Mouse (Mus musculus) NIH3T3 (cell line): ENCODE measurements around the gene Zcchc24.
A peak's percentile ranks its signal among the peaks of the same experiment; 100 is the strongest.

Experiments used
- DNase-seq: peaks from one replicate; pipeline ENCODE4 v3.0.0-alpha.2; 2012; ENCODE audit warnings: low read depth

Zcchc24 gene

DNA sequence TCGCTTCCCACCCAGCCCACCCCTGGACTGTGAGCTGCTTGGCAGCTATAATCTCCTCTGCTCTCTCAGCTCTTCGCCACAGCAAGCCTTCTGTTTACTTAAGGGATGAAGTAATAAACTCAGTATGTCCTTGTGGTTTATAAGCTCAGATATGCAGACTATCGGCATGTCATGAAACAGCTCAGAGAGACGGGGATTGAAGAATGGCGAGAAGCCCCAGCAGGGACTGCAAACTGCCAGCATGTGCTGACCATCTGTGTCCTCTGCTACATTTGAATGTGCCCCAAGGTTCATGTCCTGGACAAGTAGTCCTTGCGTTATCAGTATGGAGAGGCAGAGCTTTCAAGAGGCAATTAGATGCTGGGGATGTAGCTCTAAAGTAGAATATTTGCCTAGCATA is 7.5 kb upstream of the Zcchc24 start:
- DNase-seq: peak; percentile 79

- DNase-seq: no peak
Measured at GRCm38 (mm10) chr14:25774100-25774499, 5.3 kb upstream of the Zcchc24 start.

GRCm38 (mm10) chr14:25773039-25773438 is 4.2 kb upstream of the Zcchc24 start:
- DNase-seq: no peak

- no peak for DNase-seq
Measured at GRCm38 (mm10) chr14:25769626-25770306, 927 bp upstream of the Zcchc24 start.

- peak; percentile 54 for DNase-seq
Measured at GRCm38 (mm10) chr14:25768261-25768893, 462 bp downstream of the Zcchc24 start.

GRCm38 (mm10) chr14:25767725-25768203 is 1.1 kb downstream of the Zcchc24 start:
- peak; percentile 55 for DNase-seq

GRCm38 (mm10) chr14:25766441-25766840 is 2.4 kb downstream of the Zcchc24 start:
- DNase-seq: no peak

GRCm38 (mm10) chr14:25765921-25766320 is 2.9 kb downstream of the Zcchc24 start:
- DNase-seq: no peak

GRCm38 (mm10) chr14:25765146-25765545 is 3.7 kb downstream of the Zcchc24 start:
- DNase-seq: no peak

- DNase-seq: no peak
Measured at GRCm38 (mm10) chr14:25761184-25761583, 7.7 kb downstream of the Zcchc24 start.

DNA sequence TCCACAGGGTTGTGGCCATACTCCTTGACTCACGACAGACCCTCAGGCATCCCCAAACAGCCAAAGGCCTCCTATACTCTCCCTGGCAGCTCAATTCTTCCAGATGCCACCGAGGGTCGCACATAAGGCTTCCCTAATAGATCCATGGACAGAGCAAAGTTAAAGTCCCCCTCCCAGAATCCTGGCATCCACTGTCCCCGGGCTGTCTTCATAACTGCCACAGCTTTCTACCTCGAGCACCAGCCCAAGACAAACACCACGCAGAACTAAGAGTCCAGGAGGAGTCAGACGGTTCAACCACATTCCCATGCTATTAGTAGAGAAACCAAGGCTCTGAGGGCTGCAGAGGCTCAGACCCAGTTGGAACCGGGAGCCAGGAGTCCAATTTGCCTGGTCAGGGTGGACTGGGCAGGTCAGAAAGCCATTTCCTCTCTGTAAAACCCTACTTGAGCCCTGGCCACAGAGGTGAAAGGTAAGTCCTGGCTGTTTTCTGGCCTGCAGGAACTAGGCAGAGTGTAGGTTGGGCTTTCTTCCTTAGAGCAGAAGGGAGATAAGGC is 8.8 kb downstream of the Zcchc24 start:
- peak; percentile 67 for DNase-seq

DNA sequence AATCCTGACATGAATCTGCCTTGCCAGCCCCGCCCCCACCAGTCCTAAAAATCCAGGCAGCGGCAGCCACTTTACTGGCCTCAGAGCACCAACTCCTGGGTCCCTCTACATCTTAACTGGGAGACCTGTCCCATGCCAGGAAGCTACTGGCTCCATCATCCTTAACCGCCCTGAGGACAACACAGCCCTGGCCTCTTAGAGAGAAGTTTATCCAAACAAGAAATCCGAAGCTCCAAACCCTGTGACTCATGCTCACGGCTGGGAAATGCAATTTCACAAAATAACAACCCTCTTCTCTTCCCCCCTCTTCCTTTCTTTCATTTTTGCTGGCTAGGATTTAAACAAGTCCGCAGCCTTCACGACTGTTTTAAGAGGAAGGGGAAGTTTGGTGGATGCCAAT is 9.3 kb downstream of the Zcchc24 start:
- DNase-seq: peak; percentile 85

GRCm38 (mm10) chr14:25757917-25758316 is 10.9 kb downstream of the Zcchc24 start:
- no peak for DNase-seq

GRCm38 (mm10) chr14:25756385-25756990 is 12.4 kb downstream of the Zcchc24 start:
- peak; percentile 80 for DNase-seq

DNA sequence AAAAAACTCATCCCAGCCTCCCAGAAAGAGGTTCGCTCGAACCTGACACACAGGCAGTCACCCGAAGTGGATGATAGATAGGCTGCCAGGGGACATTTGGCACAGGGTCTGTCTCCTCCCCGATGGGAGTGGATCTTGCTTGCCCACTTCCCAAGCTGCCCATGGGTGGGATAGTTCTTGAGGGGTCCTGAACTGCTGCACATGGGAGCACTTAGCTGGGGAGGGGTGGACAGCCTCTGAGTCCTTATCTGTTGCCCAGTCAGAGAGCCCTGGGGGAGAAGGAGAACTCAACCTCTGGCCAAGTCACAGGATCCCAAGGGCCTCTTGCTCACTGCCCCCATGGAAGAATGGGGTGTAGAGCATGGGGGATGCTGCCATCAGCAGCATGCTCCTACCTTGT is 13.3 kb downstream of the Zcchc24 start:
- DNase-seq: no peak

DNA sequence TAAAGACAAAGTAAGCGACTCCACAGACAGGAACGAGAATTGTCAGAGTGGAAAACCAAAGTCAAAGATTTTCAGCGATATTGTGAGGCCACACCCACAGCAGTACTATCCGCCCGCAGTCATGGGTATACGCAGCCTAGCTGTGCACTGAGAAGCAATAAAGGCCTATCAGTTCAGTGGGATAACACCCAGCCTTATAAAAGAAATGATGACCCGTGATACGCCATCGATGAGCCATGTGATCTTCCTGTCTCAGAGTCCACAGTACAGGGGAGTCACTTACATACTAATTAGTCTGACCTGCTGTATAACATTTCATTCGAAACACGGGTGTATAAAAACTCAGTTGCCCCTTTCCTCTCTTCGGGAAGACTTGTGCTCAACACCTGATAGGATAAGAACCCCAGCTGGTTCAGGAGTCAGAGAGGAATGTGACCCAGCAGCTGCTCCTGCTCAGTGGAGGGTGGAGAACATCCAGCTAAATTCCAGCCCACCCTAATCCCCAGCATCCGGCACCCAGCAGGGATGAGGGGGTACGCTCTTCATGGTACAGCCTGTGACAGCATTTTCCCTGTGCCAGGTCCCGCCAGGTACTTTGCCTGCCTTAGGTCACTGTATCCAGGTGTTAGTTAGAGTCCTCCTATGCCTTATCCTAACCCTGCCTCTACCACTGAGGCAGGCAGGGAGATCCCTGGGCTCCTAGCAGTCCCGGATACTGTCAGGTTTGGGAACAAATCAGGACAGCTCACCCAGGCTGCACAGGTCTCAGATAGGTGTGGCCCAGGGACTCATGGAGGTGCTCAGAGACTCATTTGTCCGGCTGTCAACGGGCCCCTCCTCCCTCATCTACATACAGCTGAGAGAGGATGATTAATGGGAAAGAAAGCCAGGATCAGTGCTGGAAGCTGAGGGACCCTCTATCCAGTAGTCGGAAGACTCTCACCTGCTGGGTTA is 14.0 kb downstream of the Zcchc24 start:
- DNase-seq: no peak

GRCm38 (mm10) chr14:25753021-25753420 is 15.8 kb downstream of the Zcchc24 start:
- DNase-seq: peak; percentile 39

- DNase-seq: no peak
Measured at GRCm38 (mm10) chr14:25751067-25751466, 17.8 kb downstream of the Zcchc24 start.

- DNase-seq: peak; percentile 52
Measured at GRCm38 (mm10) chr14:25750448-25751015, 18.3 kb downstream of the Zcchc24 start.

DNA sequence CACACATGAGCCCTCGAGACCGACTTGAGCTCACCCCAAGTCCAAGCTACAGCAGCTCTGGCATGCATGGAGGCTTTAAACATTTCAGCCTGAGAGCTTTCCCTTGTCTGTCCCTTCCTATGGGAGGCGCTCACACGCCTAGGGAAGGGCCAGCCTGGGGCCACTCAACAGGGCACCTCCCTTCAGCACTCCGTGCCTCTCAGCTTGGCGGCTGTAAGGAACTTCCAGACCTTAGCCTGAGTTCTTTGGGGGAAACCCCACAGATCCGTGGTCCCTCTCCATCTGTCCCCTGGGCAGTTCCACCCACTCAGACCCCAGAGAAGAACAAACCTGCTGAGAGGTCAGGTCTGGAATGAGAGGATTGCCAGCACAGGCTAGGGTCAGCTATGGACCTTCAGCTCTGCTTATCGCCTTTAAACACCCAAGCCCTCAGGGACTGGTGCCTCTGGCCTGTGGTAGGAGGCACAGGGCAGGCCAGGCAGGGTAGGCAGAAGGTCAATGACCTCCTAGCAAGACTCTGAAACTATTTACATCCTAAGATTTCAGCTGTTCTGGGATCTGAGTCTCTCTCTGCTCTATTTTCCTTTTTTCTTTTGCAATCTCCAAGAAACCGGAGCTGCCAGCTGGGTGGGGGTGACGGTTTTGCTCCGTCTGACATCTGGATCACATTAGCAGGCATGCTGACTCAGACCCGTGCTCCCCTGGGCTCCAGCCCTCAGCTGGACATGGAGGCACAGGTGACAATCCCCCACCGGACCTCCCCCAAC is 19.5 kb downstream of the Zcchc24 start:
- peak; percentile 91 for DNase-seq
